Mouse (Mus musculus): ENCODE measurements around the gene Tmem59. TPM values are rescaled to one million over a fixed set of nuclear protein-coding genes. Genes with fewer than 3 reads are reported as not detected.

Gene Tmem59
- polyA plus RNA-seq, 1 experiment from 2014 or later = 391 TPM

DNA sequence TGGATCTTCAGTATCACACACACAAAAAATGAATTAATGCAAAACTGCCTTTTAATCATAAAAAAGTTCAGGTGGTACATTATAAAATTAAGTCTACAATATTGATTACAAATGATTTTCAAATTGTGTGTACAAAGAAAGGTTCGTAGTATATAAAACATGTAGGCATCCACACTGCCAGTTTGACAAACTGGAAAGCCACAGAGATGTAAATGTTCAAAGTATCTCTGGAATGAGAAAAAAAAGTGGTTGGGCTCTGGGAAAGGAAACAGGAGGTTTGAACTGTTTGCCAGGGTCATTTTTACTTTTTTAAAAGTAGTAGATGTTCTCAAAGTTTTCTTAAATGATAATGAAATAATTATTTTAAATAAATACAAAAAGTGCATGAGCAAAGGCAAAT lies 67.8 kb downstream of the Tmem59 start:
- WGBS = 87% methylated on average over 1 of the region's 1 CpGs
- Histone ChIP-seq H3K9ac (no peak overlapping the region), H3K4me1 (replicated peaks; ENCODE audit: control insufficient read depth, insufficient read depth, low read length) (peaks cover 7% of the 10 kb centered on the region), H3K4me2 (replicated peaks) (no peak overlapping the region), H3K9me3 (ENCODE audit: control insufficient read depth, low read length) (no peaks in the 10 kb centered on the region), H3K27me3 (ENCODE audit: control insufficient read depth, insufficient read depth, low read length) (no peaks in the 10 kb centered on the region), H3K36me3 (replicated peaks; ENCODE audit: control insufficient read depth, insufficient read depth) (peaks cover 40% of the 10 kb centered on the region), H3K27ac (no peak overlapping the region), H3K4me3 (replicated peaks; ENCODE audit: low read length) (no peak overlapping the region)
- no peak for DNase-seq (ENCODE audit: low spot score)
- ATAC-seq (ENCODE audit: low FRiP score) = no peak

DNA sequence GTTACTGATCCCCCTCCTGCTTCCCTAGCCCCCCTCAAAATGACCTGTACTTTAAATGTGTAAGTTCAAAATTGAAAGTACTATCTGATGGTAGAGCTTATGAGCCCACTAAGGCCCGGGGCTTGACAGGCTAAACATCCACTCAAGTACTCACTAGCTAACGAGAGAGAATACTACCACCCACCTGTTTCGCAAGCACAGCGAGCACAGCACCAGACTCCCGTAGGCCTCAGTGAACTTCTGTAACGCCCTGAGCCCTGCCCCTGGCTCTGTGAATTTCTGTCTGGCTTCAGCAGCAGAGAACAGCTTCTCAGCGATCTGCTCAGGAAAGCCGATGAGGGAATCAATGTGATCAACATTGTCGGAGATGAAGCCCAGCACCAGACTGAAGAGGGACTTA lies 68.9 kb downstream of the Tmem59 start:
- 84% methylated on average over 9 of the region's 9 CpGs for WGBS
- Histone ChIP-seq H3K4me3 (replicated peaks; ENCODE audit: low read length) (no peak overlapping the region), H3K9me3 (ENCODE audit: control insufficient read depth, low read length) (no peaks in the 10 kb centered on the region), H3K4me1 (replicated peaks; ENCODE audit: control insufficient read depth, insufficient read depth, low read length) (peaks cover 12% of the 10 kb centered on the region), H3K27ac (no peak overlapping the region), H3K4me2 (replicated peaks) (no peak overlapping the region), H3K9ac (no peak overlapping the region), H3K27me3 (ENCODE audit: control insufficient read depth, insufficient read depth, low read length) (no peaks in the 10 kb centered on the region), H3K36me3 (replicated peaks; ENCODE audit: control insufficient read depth, insufficient read depth) (peaks cover 30% of the 10 kb centered on the region)
- no peak for ATAC-seq (ENCODE audit: low FRiP score)
- no peak for DNase-seq (ENCODE audit: low spot score)

DNA sequence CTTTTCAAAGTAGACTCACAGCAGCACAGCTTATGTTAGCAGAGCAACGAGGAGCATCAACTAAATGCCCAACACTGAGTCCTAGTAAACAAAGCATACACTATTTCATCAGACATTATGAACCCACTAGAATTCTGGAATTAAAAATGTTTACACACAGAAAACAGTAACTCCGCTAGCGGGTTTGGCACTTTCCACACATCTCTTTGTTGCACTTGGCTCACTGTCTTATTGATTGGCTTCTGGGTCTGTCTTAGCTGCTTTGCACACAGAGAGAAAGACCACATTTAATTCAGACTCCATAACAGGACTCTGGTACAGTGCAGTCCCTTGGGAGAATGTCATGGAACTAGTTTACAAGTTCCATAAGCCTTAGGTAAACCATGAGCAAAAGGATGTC lies 69.9 kb downstream of the Tmem59 start:
- Histone ChIP-seq H3K4me3 (replicated peaks; ENCODE audit: low read length) (no peak overlapping the region), H3K27ac (no peak overlapping the region), H3K4me1 (replicated peaks; ENCODE audit: control insufficient read depth, insufficient read depth, low read length) (peaks cover 16% of the 10 kb centered on the region), H3K9me3 (ENCODE audit: control insufficient read depth, low read length) (no peaks in the 10 kb centered on the region), H3K36me3 (replicated peaks; ENCODE audit: control insufficient read depth, insufficient read depth) (peaks cover 27% of the 10 kb centered on the region), H3K9ac (no peak overlapping the region), H3K27me3 (ENCODE audit: control insufficient read depth, insufficient read depth, low read length) (no peaks in the 10 kb centered on the region), H3K4me2 (replicated peaks) (no peak overlapping the region)
- ATAC-seq (ENCODE audit: low FRiP score) = no peak
- no peak for DNase-seq (ENCODE audit: low spot score)
- 79% methylated on average over 3 of the region's 3 CpGs for WGBS

DNA sequence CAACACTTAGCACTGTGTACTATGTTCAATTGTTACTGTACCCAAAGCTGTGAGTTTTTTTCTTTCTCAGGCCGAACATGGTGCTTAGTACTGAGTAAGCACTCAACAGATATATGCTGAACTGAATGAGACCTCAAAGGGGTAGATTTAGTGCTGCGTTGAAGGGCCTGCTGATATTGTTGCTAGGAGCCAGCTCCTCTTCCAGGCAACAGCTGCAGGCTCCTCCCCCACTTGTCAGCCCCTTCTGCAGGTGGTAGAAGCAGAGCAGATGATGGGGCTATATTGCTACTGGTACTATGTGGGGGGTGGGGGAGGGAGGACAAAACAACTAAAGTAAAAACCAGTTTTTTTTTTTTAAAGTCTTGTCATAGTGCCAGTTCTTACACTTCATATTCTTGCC lies 71.3 kb downstream of the Tmem59 start:
- no peaks in the 10 kb centered on the region for H3K9me3 ChIP-seq (ENCODE audit: control insufficient read depth, low read length)
- H3K27ac ChIP-seq = no peak overlapping the region
- H3K9ac ChIP-seq = no peak overlapping the region
- peaks cover 23% of the 10 kb centered on the region for H3K36me3 ChIP-seq (replicated peaks; ENCODE audit: control insufficient read depth, insufficient read depth)
- no peak overlapping the region for H3K4me2 ChIP-seq (replicated peaks)
- DNase-seq (ENCODE audit: low spot score) (no peak), ATAC-seq (ENCODE audit: low FRiP score) (no peak)
- no peaks in the 10 kb centered on the region for H3K27me3 ChIP-seq (ENCODE audit: control insufficient read depth, insufficient read depth, low read length)
- no peak overlapping the region for H3K4me3 ChIP-seq (replicated peaks; ENCODE audit: low read length)
- H3K4me1 ChIP-seq (replicated peaks; ENCODE audit: control insufficient read depth, insufficient read depth, low read length) = peaks cover 19% of the 10 kb centered on the region
- WGBS = 40% methylated on average over 2 of the region's 2 CpGs

DNA sequence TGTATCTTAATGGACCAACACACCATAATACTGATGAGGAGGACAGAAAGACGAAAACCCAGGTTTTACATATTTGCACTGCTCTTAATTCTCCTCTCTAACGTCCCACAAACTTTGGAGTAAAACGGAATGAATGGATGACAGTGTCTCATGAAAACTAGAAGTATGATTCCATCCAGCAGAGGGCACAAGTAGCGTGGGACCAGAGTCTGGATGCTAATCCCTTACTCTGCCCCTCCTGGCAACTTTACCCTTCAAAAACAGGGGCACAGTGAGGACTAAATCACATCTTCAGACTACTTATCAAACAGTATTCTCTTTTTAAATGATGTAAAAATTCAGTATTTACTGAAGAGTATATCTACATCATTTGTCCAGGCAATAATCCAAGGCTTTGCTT lies 72.3 kb downstream of the Tmem59 start:
- H3K9me3 ChIP-seq (ENCODE audit: control insufficient read depth, low read length) = no peaks in the 10 kb centered on the region
- WGBS = 22% methylated on average over 4 of the region's 4 CpGs
- H3K27me3 ChIP-seq (ENCODE audit: control insufficient read depth, insufficient read depth, low read length) = no peaks in the 10 kb centered on the region
- no peak overlapping the region for H3K27ac ChIP-seq
- ATAC-seq (ENCODE audit: low FRiP score) (no peak), DNase-seq (ENCODE audit: low spot score) (peak; percentile 64)
- peaks cover 27% of the 10 kb centered on the region for H3K4me1 ChIP-seq (replicated peaks; ENCODE audit: control insufficient read depth, insufficient read depth, low read length)
- H3K4me3 ChIP-seq (replicated peaks; ENCODE audit: low read length) = no peak overlapping the region
- H3K9ac ChIP-seq = no peak overlapping the region
- no peak overlapping the region for H3K4me2 ChIP-seq (replicated peaks)
- peaks cover 14% of the 10 kb centered on the region for H3K36me3 ChIP-seq (replicated peaks; ENCODE audit: control insufficient read depth, insufficient read depth)

Other genes starting within 250 kb of the Tmem59 start
- 86.2 and 89.8 TPM in 2 replicates for gene Mrpl37, start 111.5 kb upstream of the Tmem59 start, polyA plus RNA-seq (2014; fragmentation: Nextera tagmentation; extraction: Ambion mirVana)
- 2.7 and 4.8 TPM in 2 replicates for gene Cyb5rl, start 111.4 kb upstream of the Tmem59 start, polyA plus RNA-seq (2014; fragmentation: Nextera tagmentation; extraction: Ambion mirVana)
- gene Cdcp2, start 81.5 kb upstream of the Tmem59 start, polyA plus RNA-seq (2014; fragmentation: Nextera tagmentation; extraction: Ambion mirVana) = not detected in 2 replicates
- gene Tceanc2, start 717 bp downstream of the Tmem59 start, polyA plus RNA-seq (2014; fragmentation: Nextera tagmentation; extraction: Ambion mirVana) = 22.7 and 22.9 TPM in 2 replicates
- gene Ldlrad1, start 30.8 kb downstream of the Tmem59 start, polyA plus RNA-seq (2014; fragmentation: Nextera tagmentation; extraction: Ambion mirVana) = not detected in 2 replicates
- gene Lrrc42, start 75.1 kb downstream of the Tmem59 start, polyA plus RNA-seq (2014; fragmentation: Nextera tagmentation; extraction: Ambion mirVana) = 54.1 and 57.1 TPM in 2 replicates
- gene Hspb11, start 75.2 kb downstream of the Tmem59 start, polyA plus RNA-seq (2014; fragmentation: Nextera tagmentation; extraction: Ambion mirVana) = 37.3 and 46.1 TPM in 2 replicates
- not detected in 2 replicates for gene Dio1, start 128.8 kb downstream of the Tmem59 start, polyA plus RNA-seq (2014; fragmentation: Nextera tagmentation; extraction: Ambion mirVana)
- gene Yipf1, start 136.0 kb downstream of the Tmem59 start, polyA plus RNA-seq (2014; fragmentation: Nextera tagmentation; extraction: Ambion mirVana) = 65.7 and 69.0 TPM in 2 replicates
- gene Ndc1, start 189.4 kb downstream of the Tmem59 start, polyA plus RNA-seq (2014; fragmentation: Nextera tagmentation; extraction: Ambion mirVana) = 22.3 and 23.6 TPM in 2 replicates